Mouse (Mus musculus) bone marrow, adult 2 months (tissue): Measurements from ENCODE around the gene Ctf2. TPM values are rescaled to one million over a fixed set of nuclear protein-coding genes. Genes with fewer than 3 reads are reported as not detected.

Experiments
- H3K27ac ChIP-seq: fragments of 200-500 bp; 2 replicates; pipeline ENCODE4 v1.5.1; 2012; ENCODE audit warnings: low read depth, mild to moderate bottlenecking, control low read depth, inconsistent platforms, low read length; ENCODE audit not compliant: control insufficient read depth, poor library complexity, insufficient read depth
- H3K4me1 ChIP-seq: fragments of 200-500 bp; 2 replicates; pipeline ENCODE4 v1.6.1; 2011; ENCODE audit warnings: low read length; ENCODE audit not compliant: control insufficient read depth, insufficient read depth
- H3K4me3 ChIP-seq: fragments of 200-500 bp; replicated peaks from 2 replicates; pipeline ENCODE3; 2011; ENCODE audit warnings: mild to moderate bottlenecking, low read depth, low read length, control low read depth; ENCODE audit not compliant: control insufficient read depth
- CTCF ChIP-seq: fragments of 200-500 bp; IDR thresholded peaks from 2 replicates; pipeline ENCODE4 v1.5.1; 2011; ENCODE audit warnings: low read length, control low read depth; ENCODE audit not compliant: control insufficient read depth, insufficient read depth
- POLR2A ChIP-seq: fragments of 200-500 bp; IDR thresholded peaks from 2 replicates; pipeline ENCODE4 v1.6.1; 2011; ENCODE audit warnings: low read depth, mild to moderate bottlenecking, control low read depth, low read length, borderline replicate concordance; ENCODE audit not compliant: control insufficient read depth
- WGBS: fragments of 180-500 bp; shearing (Covaris S2); methylation state at CpG from one replicate; pipeline ENCODE4 v1.1.7; 2018; 5-methylcytosine and 5-hydroxymethylcytosine counted together
- polyA plus RNA-seq: library from polyadenylated mRNA; stranded (reverse); fragments of >200 nt; gene quantifications from 2 replicates; pipeline ENCODE4 v1.2.4, GENCODE M21; 2011; ENCODE audit warnings: low replicate concordance; ENCODE audit not compliant: missing spikeins, insufficient read depth, insufficient read length

The Ctf2 gene
- polyA plus RNA-seq, 1 experiment = not detected

DNA sequence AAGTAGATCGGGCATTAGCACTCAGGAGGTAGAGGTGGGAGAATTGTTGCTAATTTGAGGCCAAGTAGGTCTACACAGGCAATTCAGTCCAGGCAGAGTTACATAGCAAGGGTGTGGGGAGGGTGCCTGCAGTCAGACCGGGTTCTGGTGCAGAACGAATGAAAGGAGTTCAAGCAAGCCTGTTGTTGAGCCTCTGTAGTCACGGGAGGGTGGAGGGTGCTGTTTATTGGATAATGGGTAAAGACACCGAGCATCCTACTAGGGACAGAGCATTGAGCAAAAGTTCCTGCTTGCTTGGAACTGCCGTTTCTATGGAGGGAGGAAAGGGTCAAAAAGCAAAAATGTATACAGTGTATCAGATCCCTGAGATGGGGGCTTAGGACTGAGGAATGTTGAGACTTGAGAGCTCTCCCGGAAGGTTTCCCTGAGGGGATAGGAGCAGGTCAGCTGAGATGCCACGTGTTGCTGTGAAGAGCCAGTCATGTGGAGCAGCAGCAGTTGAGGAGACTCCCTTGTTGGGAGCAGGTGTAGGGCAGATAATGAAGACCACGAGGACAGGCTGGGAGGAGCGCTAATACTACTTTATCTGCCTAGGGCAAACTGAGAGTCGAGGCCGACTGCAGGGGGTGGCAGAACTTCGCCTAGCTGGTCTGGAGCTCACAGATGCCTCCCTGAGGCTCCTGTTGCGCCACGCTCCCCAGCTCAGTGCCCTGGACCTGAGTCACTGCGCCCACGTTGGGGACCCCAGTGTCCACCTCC lies 35.1 kb upstream of the Ctf2 start:
- Histone ChIP-seq H3K4me1 (peaks cover 3% of the 10 kb centered on the region; the same call in 1 of the 2 replicates), H3K27ac (peak overlapping the region; percentile 88), H3K4me3 (peak overlapping the region; percentile 56)
- TF ChIP-seq POLR2A (peak; percentile 85), CTCF (no peak)
- 62% methylated on average over 17 of the region's 17 CpGs for WGBS

DNA sequence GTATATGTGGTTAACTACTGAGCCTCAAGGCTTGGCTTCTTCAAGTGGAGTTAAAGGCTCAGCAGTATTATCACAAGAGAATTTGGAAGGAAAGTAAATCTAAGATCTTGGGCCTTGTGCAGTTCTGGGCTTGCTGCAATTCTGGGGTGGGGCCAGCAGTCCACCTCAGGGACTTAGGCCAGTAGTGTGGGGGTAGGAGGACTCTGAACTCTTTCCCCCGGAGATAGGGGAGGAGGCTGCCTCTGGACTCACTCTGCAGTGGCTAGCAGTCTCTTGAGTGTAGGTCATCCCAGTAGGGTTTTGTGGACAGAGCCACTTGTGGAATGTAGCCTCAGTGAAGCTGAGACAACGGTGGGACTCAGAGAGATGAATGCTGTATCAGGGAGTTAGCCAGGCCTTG lies 33.8 kb upstream of the Ctf2 start:
- TF ChIP-seq CTCF = no peak
- no peak for TF ChIP-seq POLR2A
- Histone ChIP-seq H3K4me1 (peaks cover 3% of the 10 kb centered on the region; the same call in 1 of the 2 replicates), H3K27ac (no peak overlapping the region), H3K4me3 (no peak overlapping the region)
- WGBS = 86% methylated on average over 2 of the region's 2 CpGs

- no peak overlapping the region; the same call in none of the 2 replicates for H3K27ac ChIP-seq
- TF ChIP-seq POLR2A (no peak), CTCF (no peak)
- H3K4me3 ChIP-seq = no peak overlapping the region
- 48% methylated on average over 4 of the region's 4 CpGs for WGBS
- peaks cover 3% of the 10 kb centered on the region; the same call in 1 of the 2 replicates for H3K4me1 ChIP-seq
Observed at GRCm38 (mm10) chr7:127763642-127764041, 31.7 kb upstream of the Ctf2 start.

DNA sequence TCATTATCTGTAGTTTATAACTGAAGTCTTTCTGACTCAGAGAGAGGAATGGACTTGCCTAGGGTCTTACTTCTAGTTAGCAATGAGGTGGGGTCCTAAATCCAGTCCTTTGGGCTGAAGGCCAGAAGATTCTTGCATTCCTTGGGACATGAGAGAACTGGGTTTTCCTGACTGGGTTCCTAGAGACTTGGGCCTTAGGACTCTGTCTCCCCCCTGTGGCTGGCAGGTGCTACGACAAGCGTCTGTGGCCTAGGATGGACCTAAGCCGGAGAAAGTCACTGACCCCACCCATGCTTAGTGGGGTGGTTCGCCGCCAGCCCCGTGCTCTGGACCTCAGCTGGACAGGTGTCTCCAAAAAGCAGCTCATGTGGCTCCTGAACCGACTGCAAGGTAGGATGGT lies 29.1 kb upstream of the Ctf2 start:
- WGBS = 14% methylated on average over 7 of the region's 7 CpGs
- H3K4me1 ChIP-seq = peaks cover 1% of the 10 kb centered on the region; the same call in 1 of the 2 replicates

GRCm38 (mm10) chr7:127760478-127760877 lies 28.5 kb upstream of the Ctf2 start:
- Histone ChIP-seq H3K4me1 (peaks cover 1% of the 10 kb centered on the region; the same call in 1 of the 2 replicates), H3K27ac (no peak overlapping the region), H3K4me3 (no peak overlapping the region)
- WGBS = 85% methylated on average over 3 of the region's 3 CpGs
- TF ChIP-seq POLR2A (no peak), CTCF (no peak)

More for the DNA sequence above, 29.1 kb upstream of the Ctf2 start:
- no peak overlapping the region for H3K4me3 ChIP-seq
- TF ChIP-seq POLR2A = no peak
- peak; percentile 97 for TF ChIP-seq CTCF
- H3K27ac ChIP-seq = no peak overlapping the region

DNA sequence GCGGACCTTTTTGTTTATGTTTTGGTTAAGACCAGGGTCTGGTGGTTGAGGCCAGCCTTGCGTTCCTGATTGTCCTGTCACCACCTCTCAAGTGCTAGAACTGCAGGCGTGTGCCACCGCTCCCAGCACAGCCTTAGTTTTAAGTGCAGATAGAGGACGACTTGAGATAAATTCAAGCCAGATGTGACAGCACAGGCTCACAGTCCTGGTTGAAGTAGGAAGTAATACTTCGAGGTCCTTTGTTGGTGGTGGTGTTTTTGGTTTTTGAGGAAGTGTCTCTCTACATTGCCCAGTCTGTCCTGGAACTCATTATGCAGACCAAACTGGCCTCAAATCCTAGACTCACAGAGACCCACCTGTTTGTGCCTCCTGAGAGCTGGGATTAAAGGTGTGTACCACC lies 27.8 kb upstream of the Ctf2 start:
- TF ChIP-seq POLR2A = no peak
- no peak for TF ChIP-seq CTCF
- WGBS = 16% methylated on average over 6 of the region's 6 CpGs

GRCm38 (mm10) chr7:127753741-127754140 lies 21.8 kb upstream of the Ctf2 start:
- H3K4me1 ChIP-seq = no peaks in the 10 kb centered on the region
- 80% methylated on average over 7 of the region's 7 CpGs for WGBS
- no peak for TF ChIP-seq CTCF
- TF ChIP-seq POLR2A = no peak
- no peak overlapping the region for H3K4me3 ChIP-seq
- no peak overlapping the region for H3K27ac ChIP-seq

More for the DNA sequence above, 27.8 kb upstream of the Ctf2 start:
- peaks cover 1% of the 10 kb centered on the region; the same call in 1 of the 2 replicates for H3K4me1 ChIP-seq
- no peak overlapping the region for H3K4me3 ChIP-seq
- peak overlapping the region; percentile 17 for H3K27ac ChIP-seq

- Histone ChIP-seq H3K27ac (no peak overlapping the region), H3K4me1 (no peaks in the 10 kb centered on the region), H3K4me3 (no peak overlapping the region)
- 64% methylated on average over 5 of the region's 5 CpGs for WGBS
- TF ChIP-seq CTCF (no peak), POLR2A (no peak)
Observed at GRCm38 (mm10) chr7:127753158-127753557, 21.2 kb upstream of the Ctf2 start.
